Mouse (Mus musculus) CD4-positive, CD25-positive, alpha-beta regulatory T cell, adult 4 months (primary cell): Measurements from ENCODE around the gene Slc50a1. TPM values are rescaled to one million over a fixed set of nuclear protein-coding genes. Genes with fewer than 3 reads are reported as not detected.

Source experiments
- ATAC-seq: one replicate; pipeline ENCODE4 v1.8.0; 2017
- polyA plus RNA-seq, 2 experiments: library from polyadenylated mRNA; unstranded; fragments of 100-300 nt; shearing (Covaris generic); gene quantifications; one replicate each; pipeline ENCODE4 v1.2.1; 2017

Slc50a1 gene
- 100 to 1,000 TPM; 248 to 324 TPM for polyA plus RNA-seq

- peak; percentile 76 for ATAC-seq
Measured at GRCm38 (mm10) chr3:89270051-89270755, at the start of gene Slc50a1. Gene Slc50a1 (minus strand): TSS chr3:89270570.

- no peak for ATAC-seq
Measured at GRCm38 (mm10) chr3:89319591-89320350, 49.4 kb upstream of the Slc50a1 start.

- ATAC-seq: no peak
Measured at GRCm38 (mm10) chr3:89318971-89319590, 48.7 kb upstream of the Slc50a1 start.

- ATAC-seq: no peak
Measured at GRCm38 (mm10) chr3:89318316-89318715, 47.9 kb upstream of the Slc50a1 start.

GRCm38 (mm10) chr3:89317246-89317645, 46.9 kb upstream of the Slc50a1 start:
- no peak for ATAC-seq

- peak; percentile 60 for ATAC-seq
Measured at GRCm38 (mm10) chr3:89316833-89317232, 46.5 kb upstream of the Slc50a1 start.

- no peak for ATAC-seq
Measured at GRCm38 (mm10) chr3:89315930-89316831, 45.8 kb upstream of the Slc50a1 start.

- ATAC-seq: no peak
Measured at GRCm38 (mm10) chr3:89315195-89315929, 45.0 kb upstream of the Slc50a1 start.

GRCm38 (mm10) chr3:89314791-89315190, 44.4 kb upstream of the Slc50a1 start:
- no peak for ATAC-seq

- no peak for ATAC-seq
Measured at GRCm38 (mm10) chr3:89314340-89314739, 44.0 kb upstream of the Slc50a1 start.

- ATAC-seq: peak; percentile 71
Measured at GRCm38 (mm10) chr3:89308089-89308488, 37.7 kb upstream of the Slc50a1 start.

- no peak for ATAC-seq
Measured at GRCm38 (mm10) chr3:89305551-89306325, 35.4 kb upstream of the Slc50a1 start.

GRCm38 (mm10) chr3:89305105-89305504, 34.7 kb upstream of the Slc50a1 start:
- no peak for ATAC-seq

- no peak for ATAC-seq
Measured at GRCm38 (mm10) chr3:89304440-89304839, 34.1 kb upstream of the Slc50a1 start.

- ATAC-seq: no peak
Measured at GRCm38 (mm10) chr3:89300514-89300913, 30.1 kb upstream of the Slc50a1 start.

- ATAC-seq: no peak
Measured at GRCm38 (mm10) chr3:89300071-89300470, 29.7 kb upstream of the Slc50a1 start.

GRCm38 (mm10) chr3:89299499-89299898, 29.1 kb upstream of the Slc50a1 start:
- peak; percentile 67 for ATAC-seq

- ATAC-seq: no peak
Measured at GRCm38 (mm10) chr3:89298908-89299307, 28.5 kb upstream of the Slc50a1 start.

- ATAC-seq: no peak
Measured at GRCm38 (mm10) chr3:89296761-89297396, 26.5 kb upstream of the Slc50a1 start.

- no peak for ATAC-seq
Measured at GRCm38 (mm10) chr3:89295685-89296230, 25.4 kb upstream of the Slc50a1 start.
